Mouse (Mus musculus): Measurements from ENCODE around the gene Taar7a.

Gene Taar7a

DNA sequence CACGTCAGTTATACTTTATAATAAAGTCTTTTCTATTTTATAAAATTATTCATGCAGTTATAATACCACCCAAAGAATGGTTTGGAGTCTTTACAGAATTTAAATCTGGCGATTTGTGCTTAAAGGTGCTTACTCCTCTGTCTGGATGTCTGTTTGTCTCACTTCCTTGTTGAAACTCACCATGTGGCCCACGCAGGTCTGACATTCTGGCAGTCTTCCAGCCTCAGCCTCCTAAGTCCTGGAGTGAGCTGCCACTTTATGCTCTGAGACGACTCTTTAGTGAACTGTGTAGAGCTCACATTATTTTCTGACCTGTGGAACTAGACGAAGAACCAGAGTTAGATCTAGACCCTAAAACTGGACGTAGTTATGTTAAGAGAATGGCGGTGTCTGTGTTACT lies 45.3 kb downstream of the Taar7a start:
- DNase-seq (ENCODE audit: low spot score): no peak

DNA sequence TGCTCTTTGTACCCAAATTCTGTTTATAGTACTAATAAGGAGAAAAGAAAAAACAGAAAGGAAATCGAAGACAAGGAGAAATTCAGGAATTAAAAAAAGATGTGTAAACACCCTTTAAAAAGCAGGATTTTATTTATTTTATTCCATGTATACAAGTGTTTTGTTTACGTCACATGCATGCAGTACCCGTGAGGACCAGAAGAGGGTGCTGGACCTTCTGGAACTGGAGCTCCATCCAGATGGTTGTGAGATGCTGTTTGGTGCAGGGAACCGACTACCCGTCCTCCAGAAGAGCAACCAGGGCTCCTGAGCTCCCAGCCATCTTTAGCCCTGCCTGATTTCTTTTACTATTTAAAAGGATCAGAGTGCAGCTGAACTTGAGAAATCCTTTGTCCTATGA lies 50.8 kb downstream of the Taar7a start:
- DNase-seq (ENCODE audit: low spot score): peak; percentile 22
